Mouse (Mus musculus): Measurements from ENCODE around the gene Ech1.

The Ech1 gene

DNA sequence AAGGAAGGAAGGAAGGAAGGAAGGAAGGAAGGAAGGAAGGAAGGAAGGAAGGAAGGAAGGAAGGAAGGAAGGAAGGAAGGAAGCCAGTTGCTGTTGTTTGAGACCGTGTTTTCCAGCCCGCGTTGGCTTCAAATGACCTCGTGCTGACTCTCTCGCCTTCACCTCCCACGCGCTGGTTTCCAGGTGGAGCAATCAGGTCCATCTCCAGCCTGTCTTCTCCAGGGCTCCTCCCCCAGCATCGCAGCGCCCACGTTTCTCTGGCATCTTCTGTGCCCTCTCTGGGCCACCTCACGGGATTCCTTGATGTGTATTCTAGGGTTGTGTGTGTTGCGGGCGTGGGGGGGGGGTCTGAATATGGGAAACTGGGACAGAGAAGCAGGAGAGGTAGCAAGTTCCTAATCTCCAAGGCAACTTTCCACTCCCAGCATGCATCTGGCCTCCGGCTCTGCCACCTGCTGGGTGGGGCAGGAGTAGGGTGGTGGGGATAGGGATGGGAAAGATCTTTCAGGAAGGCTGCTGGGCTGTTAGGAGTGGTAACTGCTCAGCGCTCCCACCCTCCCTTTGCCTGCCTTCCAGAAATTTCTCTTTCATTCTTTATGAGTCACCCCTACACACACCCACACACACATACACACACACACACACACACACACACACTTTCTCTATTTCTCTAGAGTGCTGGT is 37.9 kb downstream of the Ech1 start:
- no peak for DNase-seq (ENCODE audit: low spot score)

DNA sequence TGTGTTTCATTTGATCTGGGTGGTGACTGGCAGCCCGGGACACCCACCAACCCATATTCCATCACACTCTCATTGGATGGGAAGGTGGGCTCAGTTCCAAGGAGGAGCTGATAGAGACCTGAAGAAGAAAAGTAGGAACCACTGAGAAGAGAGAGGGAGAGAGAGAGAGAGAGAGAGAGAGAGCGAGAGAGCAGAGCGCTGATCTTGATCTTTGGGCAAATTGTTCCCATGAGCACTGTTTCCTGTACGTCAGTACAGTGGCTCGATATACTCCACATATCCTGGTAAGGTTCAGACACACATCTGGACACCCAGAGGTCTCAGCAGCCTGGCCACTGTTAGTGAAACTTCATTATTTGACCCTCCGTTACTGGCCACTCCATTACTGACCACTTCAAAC is 38.5 kb downstream of the Ech1 start, which contains the start of gene Lgals7:
Gene Lgals7, plus strand, starts transcription at position 314 of the 400 bp plus-strand sequence.
- DNase-seq (ENCODE audit: low spot score), result no peak

DNA sequence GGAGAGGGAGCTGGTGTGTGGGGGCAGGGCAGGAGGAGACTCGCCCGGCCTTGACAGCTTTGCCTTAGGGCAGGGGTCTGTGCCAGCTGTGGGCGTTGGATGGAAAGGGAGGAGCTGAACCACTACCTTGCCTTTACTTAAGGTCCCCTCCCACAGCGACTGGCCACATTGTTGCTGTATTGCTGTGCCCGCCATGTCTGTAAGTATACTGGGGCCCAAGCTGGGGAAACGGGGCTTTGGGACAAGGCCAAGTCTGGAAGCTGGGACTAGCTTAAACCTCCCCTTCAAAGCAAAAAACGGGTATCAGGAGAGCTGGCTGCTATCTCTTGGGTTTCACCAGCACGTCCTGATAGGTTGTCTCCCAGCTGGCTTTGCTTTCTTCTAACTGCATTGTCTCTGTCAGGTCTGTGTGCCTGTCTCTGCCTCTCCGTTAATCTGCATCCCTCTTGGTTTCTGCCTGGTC is 39.3 kb downstream of the Ech1 start:
- DNase-seq (ENCODE audit: low spot score), result no peak

DNA sequence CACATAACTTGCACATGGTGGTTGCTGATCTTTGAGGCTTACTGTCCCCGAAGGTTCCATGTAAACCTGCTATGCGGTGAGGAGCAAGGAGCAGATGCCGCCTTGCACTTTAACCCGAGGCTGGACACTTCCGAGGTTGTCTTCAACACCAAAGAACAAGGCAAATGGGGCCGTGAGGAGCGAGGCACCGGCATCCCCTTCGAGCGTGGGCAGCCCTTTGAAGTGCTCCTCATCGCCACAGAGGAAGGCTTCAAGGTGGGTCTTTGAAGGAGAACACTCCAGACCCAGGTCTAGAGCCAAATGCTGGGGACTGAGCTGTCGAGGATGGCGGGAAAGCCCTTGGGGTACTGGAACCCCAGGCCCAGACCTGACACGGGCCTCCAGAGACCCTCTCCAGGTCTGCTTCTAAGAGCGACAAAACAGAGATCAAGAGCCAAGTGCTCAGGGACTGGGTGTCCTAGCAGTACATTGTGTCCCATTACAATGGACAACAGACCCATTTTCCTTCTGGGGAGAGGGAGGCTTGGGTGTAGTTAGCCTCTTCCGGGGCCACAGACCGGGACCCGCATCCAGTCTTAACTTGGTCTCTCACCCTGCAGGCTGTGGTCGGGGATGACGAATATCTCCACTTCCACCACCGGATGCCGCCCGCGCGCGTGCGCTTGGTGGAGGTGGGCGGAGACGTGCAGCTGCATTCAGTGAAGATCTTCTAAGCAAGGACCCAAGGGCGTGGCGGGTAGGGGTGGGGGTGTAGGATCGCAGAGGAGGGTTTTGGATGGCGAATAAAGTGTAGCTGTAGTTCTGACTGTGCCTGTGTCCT is 40.7 kb downstream of the Ech1 start:
- DNase-seq (ENCODE audit: low spot score), result peak; percentile 75

DNA sequence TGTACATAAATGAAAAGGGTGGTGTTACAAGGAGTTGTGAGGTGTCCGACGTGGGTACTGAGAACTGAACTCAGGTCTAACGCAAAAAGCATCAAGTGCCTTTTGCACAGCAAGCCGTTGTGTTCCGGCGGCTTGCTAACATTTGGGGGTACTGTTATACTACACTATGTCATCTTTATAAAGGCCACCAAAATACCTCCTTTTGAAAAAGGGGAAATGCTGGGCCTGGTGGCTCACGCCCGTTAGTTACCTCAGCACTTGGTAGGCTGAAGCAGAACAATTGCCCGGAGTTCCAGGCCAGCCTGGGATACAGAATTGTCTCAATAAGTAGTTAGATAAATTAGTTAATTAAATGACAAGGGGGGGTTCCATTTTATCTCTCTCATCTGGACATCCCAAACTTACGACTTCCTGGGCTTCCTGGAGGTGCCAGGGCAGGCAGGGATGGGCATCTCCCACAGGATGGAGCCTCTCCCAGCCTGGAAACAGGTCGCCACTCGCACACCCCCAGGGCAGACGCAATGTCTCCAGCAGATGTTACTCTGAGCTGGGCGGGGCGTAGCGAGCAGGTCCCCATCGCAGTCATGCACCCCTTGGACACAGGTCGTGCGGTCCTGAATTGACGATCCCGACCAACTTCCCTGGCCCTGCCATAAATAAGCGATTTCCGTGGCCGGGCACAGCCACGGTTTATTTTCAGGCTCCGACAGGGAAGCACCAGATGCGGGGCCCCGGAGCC is 41.9 kb downstream of the Ech1 start:
- no peak for DNase-seq (ENCODE audit: low spot score)

DNA sequence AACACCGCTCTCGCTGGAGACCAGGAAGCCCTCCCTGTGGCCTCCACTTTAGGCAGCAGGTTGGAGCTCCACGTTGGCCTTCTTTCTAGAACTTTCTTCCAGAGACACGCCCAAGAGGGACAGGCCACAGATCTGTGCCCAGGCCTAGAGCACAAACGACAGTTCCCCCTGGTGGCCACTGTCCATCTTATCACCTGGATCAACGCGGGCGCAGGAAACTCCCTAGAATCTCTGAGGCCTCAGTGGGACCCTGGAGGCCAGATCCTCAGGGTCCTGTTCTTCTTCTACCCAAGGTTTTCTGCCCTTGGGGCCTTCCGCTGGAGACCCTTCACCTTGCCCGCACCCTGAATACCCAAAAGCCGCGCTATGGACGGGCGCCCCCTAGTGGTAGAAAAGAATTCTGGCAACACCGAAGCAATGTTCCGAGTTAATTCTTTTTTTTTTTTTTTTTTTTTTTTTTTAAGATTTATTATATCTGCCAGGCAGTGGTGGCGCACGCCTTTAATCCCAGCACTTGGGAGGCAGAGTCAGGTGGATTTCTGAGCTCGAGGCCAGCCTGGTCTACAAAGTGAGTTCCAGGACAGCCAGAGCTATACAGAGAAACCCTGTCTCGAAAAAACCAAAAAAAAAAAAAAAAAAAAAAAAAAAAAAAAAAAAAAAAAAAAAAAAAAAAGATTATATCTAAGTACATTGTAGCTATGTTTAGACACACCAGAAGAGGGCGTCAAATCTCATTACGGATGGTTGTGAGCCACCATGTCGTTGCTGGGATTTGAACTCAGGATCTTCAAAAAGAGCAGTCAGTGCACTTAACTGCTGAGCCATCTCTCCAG is 42.7 kb downstream of the Ech1 start:
- peak; percentile 78 for DNase-seq (ENCODE audit: low spot score)

DNA sequence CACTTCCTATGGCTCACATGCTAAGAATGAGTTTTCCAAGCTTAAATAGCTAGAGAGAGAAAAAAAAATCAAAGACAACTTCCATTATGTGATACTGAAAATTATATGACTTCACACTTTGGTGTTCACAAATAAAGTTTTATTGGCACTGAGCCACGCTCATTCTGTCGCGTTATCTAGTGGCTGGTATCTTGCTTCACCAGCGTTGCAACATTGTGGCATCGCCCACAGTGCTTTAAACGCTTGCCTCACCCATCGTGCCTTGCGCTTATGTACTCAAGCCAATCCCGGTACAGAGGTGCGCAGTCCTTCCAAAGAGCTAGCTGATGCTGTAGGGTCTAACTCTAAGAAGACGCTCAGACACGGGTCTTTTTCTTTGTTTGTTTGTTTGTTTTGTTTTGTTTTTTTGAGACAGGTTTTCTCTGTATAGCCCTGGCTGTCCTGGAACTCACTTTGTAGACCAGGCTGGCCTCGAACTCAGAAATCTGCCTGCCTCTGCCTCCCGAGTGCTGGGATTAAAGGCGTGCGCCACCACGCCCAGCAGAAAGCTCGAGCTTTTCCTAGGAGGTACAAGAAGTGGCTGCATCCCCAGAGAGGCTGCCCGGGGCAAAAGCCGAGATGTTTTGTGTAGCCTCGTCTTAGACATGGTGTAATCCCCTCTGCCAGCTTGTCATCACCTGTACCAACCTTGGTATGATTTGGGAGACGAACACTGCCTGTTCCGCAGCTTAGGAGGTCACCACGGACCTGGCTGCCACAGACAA is 46.1 kb downstream of the Ech1 start:
- no peak for DNase-seq (ENCODE audit: low spot score)

DNA sequence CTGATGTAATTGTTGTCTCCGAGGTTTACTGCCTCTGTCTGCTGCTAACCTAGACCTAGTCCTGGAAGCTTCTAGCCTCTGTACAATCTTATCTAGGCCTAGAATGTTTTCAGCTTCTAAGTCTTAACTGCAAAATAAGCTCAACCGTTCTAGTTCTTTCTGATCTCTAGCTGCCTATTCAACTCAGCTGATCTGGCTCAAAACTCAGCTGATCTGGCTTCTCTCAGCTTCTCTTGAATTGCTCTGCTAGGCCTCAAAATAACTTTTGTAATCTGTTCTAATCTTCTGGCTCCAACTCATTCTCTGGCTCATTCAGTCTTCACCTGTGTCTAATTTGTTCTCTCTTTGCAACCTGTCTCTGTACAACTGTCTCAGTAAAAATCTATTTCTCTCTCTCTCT is 49.5 kb downstream of the Ech1 start:
- DNase-seq (ENCODE audit: low spot score), result no peak

DNA sequence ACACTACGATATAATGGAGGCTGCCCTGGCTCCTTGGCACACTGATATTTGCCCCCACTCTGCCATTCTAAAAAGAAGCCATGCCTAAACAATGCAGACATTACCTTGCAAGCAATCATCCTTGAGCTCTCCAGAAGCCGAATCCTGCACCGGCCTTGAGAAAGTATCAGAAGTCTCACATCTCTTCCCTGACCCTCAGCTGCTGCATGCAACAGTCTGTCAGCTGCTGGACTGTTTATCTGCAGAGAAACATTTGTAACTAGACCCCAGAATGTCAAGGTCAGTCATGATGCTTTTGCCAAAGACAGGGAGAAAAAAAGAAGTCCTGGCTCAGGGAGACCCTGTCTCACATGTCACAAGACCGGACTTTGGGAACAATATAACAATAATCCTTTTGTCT is 51.1 kb downstream of the Ech1 start:
- DNase-seq (ENCODE audit: low spot score), result no peak

DNA sequence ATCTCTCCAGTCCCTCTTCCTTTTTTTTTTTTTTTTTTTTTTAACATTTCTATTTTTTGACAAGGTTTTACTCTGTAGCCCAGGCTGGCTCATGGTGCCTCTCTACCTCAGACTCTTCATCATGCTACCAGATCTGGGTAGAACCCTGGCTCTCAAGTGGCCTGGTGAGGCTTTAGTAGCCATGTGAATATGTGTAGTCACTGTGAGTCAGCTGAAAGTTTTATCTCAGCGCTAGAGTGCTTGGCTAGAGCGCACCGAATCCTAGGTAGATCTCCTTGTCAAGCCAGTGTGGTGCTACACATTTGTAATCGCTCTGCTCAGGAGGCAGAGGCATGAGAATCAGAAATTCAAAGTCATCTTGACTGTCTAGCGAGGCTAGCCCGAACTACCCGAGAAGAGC is 52.1 kb downstream of the Ech1 start:
- DNase-seq (ENCODE audit: low spot score), result peak; percentile 66

DNA sequence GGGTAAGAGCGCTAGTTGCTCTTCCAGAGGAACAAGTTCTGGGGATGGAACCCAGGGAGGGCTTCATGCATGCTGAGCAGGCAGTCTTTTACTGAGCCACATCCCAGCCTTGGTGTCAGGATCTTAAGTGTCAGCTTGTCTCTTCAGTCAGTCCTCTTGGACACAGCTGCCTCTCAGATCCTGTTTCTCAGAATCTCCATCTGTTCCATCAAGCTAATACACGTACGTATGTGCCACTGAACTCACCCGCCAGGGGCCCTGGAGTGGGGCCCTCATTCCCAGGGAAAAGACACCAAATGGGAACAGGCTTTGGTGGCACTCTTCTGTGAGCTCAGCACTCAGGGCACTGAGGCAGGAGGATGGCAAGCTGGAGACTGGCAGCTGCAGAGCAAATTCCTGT is 52.8 kb downstream of the Ech1 start:
- no peak for DNase-seq (ENCODE audit: low spot score)

DNA sequence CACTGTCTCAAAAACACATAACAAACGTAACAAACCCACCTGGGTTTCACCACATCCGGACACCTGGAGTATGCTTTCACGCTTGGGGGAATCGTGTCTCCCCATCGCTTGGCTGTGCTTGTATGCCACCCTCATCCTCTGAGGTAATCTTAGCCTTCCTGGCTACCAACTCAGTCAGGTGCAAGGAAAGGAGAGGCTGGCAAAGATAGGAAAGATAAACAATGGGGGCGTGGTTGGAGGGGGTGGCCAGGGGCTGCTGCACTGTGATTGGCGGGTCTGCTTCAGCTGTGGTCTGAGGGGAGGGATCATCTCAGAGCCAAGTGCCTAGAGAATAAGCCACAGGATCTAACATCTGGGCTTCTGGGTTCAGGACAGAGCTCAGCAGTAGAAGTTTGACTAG is 54.6 kb downstream of the Ech1 start:
- no peak for DNase-seq (ENCODE audit: low spot score)

DNA sequence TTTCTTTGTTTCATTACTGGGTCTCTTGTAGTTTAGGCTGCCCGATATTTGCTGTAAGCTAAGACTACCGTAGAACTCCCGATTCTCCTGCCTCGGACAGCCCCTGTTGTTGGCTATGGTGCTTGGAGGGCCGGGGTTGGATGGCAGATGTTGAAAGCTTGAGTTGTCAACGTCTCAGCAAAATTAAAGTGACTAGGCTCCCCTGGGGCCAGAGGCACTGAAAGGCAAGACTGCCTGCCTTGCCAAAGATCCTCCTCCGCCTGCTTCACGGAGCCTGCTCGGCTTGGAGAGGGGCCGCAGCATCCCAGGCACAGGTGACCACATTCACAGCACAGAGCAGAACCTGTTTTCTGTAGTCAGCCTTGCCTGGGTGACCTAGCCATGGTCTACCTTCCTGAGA is 55.5 kb downstream of the Ech1 start:
- no peak for DNase-seq (ENCODE audit: low spot score)

DNA sequence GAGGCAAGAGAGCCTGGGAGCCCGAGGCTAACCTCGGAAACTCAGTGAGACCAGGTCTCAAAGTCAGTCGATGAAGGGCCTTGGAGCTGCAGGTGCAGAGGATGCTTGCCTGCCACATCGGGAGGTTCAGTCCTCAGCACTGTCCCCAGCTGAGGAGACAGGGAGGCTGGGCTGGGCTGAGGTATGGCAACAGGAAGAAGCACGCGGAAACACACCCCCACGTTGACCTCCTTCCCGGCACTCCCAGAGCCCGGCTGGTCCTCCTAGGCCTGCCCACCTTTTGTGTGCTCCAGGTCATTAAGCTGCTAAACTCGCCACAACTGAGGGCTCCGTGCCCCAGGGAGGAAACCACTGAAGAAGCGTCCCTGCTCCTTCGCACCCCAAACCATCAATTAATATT is 56.2 kb downstream of the Ech1 start, which contains the start of gene Capn12:
Gene Capn12, plus strand, starts transcription at position 224 of the 400 bp plus-strand sequence.
- no peak for DNase-seq (ENCODE audit: low spot score)
